Mouse (Mus musculus) adrenal gland, postnatal 14 days (tissue): ENCODE measurements around the gene Rsad1. TPM values are rescaled to one million over a fixed set of nuclear protein-coding genes. Genes with fewer than 3 reads are reported as not detected.

Experiments
- DNase-seq: peaks from one replicate; pipeline ENCODE4 v3.0.0; 2021; ENCODE audit warnings: mixed read lengths
- long read RNA-seq, 2 experiments: library from polyadenylated mRNA; stranded (forward); transcript quantifications; one replicate each; pipeline ENCODE4 v2.0.0; 2021
- total RNA-seq: library from RNA; stranded (reverse); gene quantifications from 2 replicates; pipeline ENCODE4 v1.2.3, GENCODE M21; 2021

Rsad1 gene
- total RNA-seq, result 9.2 and 10.6 TPM in 2 replicates
- long read RNA-seq, experiment 1, full-length matches to known transcripts, result 1 of 8 reads
- long read RNA-seq, experiment 1, partial matches to known transcripts, result 4 of 8 reads
- long read RNA-seq, experiment 1, other reads (novel, unspliced or antisense), result 3 of 8 reads
- long read RNA-seq, experiment 2, full-length matches to known transcripts, result 3 of 8 reads
- long read RNA-seq, experiment 2, partial matches to known transcripts, result 0 of 8 reads
- long read RNA-seq, experiment 2, other reads (novel, unspliced or antisense), result 5 of 8 reads

- DNase-seq, result peak; percentile 97
These were observed at the start of gene Rsad1 for GRCm38 (mm10) chr11:94548888-94549690. TSS of gene Rsad1 (minus strand) at chr11:94549255.

- DNase-seq, result no peak
These were observed 49.5 kb upstream of the Rsad1 start for GRCm38 (mm10) chr11:94598437-94599120.

GRCm38 (mm10) chr11:94597319-94597718 lies 48.3 kb upstream of the Rsad1 start:
- DNase-seq, result peak; percentile 92

- no peak for DNase-seq
These were observed 47.3 kb upstream of the Rsad1 start for GRCm38 (mm10) chr11:94596311-94596852.

- no peak for DNase-seq
These were observed 38.5 kb upstream of the Rsad1 start for GRCm38 (mm10) chr11:94587511-94587910.

GRCm38 (mm10) chr11:94585091-94585490 lies 36.0 kb upstream of the Rsad1 start:
- DNase-seq, result no peak

GRCm38 (mm10) chr11:94580111-94580740 lies 31.2 kb upstream of the Rsad1 start:
- DNase-seq, result no peak

GRCm38 (mm10) chr11:94576361-94576760 lies 27.3 kb upstream of the Rsad1 start:
- DNase-seq, result no peak

- no peak for DNase-seq
These were observed 26.0 kb upstream of the Rsad1 start for GRCm38 (mm10) chr11:94575036-94575435.

GRCm38 (mm10) chr11:94574560-94574959 lies 25.5 kb upstream of the Rsad1 start:
- DNase-seq, result no peak

GRCm38 (mm10) chr11:94571850-94572249 lies 22.8 kb upstream of the Rsad1 start:
- DNase-seq, result no peak

GRCm38 (mm10) chr11:94570612-94571011 lies 21.6 kb upstream of the Rsad1 start:
- DNase-seq, result peak; percentile 59

GRCm38 (mm10) chr11:94567326-94567725 lies 18.3 kb upstream of the Rsad1 start:
- no peak for DNase-seq

- DNase-seq, result no peak
These were observed 17.5 kb upstream of the Rsad1 start for GRCm38 (mm10) chr11:94566534-94566933.

- DNase-seq, result no peak
These were observed 16.1 kb upstream of the Rsad1 start for GRCm38 (mm10) chr11:94565151-94565479.

GRCm38 (mm10) chr11:94564437-94565150 lies 15.5 kb upstream of the Rsad1 start, which contains the start of gene Chad:
TSS of gene Chad (plus strand) at chr11:94565047.
- peak; percentile 83 for DNase-seq

- DNase-seq, result no peak
These were observed 14.8 kb upstream of the Rsad1 start for GRCm38 (mm10) chr11:94563821-94564220.

- DNase-seq, result no peak
These were observed 14.3 kb upstream of the Rsad1 start for GRCm38 (mm10) chr11:94563383-94563782.

GRCm38 (mm10) chr11:94558226-94558625 lies 9.2 kb upstream of the Rsad1 start:
- DNase-seq, result no peak

- DNase-seq, result no peak
These were observed 1.3 kb upstream of the Rsad1 start for GRCm38 (mm10) chr11:94550442-94550744.

- DNase-seq, result no peak
These were observed 811 bp upstream of the Rsad1 start for GRCm38 (mm10) chr11:94549691-94550441.
